Mouse (Mus musculus): Measurements from ENCODE around the gene Snx27. TPM values are rescaled to one million over a fixed set of nuclear protein-coding genes. Genes with fewer than 3 reads are reported as not detected.

Gene Snx27
- total RNA-seq (2021): 10 to 100 TPM; 23.8 to 25.1 TPM
- long read RNA-seq, experiment 1, full-length matches to known transcripts: 3 of 5 reads
- long read RNA-seq, experiment 1, partial matches to known transcripts: 0 of 5 reads
- long read RNA-seq, experiment 1, other reads (novel, unspliced or antisense): 2 of 5 reads
- long read RNA-seq, experiment 2, full-length matches to known transcripts: 5 of 11 reads
- long read RNA-seq, experiment 2, partial matches to known transcripts: 0 of 11 reads
- long read RNA-seq, experiment 2, other reads (novel, unspliced or antisense): 6 of 11 reads

DNA sequence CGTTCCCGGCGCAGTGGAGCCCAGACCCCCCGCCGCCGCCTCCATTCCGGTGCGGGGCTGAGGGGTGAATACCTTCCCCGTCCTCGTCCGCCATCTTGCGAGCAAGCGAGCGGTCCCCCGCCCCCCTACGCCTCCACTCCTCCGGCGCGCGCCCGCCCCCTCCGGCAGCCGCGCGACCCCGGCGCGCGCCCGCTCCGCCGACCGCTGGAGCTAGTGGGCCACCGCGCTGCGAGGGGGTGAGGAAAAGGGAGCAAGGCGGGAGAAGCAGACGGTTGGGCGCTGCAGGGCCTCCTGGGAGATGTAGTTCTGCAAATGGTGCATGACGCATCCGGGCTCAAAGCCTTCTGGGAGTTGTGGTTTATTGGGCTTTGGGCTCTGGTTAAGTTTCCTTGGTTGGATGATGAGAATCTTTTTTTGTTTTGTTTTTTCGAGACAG lies at the start of gene Snx27:
Gene Snx27 (minus strand): TSS at position 261 of the 436 bp plus-strand sequence.
- intact Hi-C loops (cut with DNase I; ENCODE audit: low total_unique reads): no loop called here
- peak; percentile 92 for DNase-seq

DNA sequence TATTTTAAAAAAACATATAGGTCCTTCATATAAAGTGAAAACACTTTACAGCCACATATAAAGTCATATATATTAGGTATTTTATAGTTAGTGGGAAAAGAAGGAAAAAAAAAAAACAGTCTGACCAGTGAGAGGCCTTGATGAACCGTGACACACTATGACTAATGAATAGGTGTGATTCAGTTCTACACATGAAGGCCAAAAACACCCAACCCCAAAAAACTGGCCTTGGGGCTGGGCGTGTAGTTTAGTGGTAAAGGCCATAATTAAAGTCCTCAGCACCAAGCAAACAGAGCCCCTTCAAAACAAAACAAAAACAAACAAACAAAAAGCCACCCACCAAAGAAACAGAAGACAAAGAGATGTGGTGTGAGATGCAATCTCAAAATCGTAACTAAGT lies 47.4 kb upstream of the Snx27 start:
- DNase-seq: no peak
- intact Hi-C loops (cut with DNase I; ENCODE audit: low total_unique reads): loop anchor here (10.0 kb wide), 1 partner anchor 215 kb away; no protein-coding TSS in a partner anchor

DNA sequence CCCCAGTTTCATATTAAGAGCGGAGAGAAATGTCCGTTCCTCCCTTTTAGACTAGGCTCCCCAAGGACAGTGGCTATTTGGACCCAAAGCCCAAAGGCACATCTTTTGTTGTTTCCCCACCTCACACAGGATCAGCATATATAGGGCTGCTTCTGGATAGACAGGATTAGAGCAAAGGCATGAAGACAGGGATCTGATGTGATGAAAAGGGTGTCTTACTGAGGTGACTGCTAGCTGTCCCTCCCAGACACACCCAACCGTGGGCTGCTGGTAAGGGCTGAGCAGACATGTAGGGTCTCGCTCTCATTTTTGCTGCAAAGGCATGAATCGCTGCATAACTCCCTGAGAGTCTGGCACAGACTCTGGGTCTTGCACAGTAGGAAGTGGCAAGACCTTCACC lies 46.2 kb upstream of the Snx27 start:
- intact Hi-C loops (cut with DNase I; ENCODE audit: low total_unique reads): loop anchor here (10.0 kb wide), 1 partner anchor 216 kb away; no protein-coding TSS in a partner anchor
- DNase-seq: no peak

DNA sequence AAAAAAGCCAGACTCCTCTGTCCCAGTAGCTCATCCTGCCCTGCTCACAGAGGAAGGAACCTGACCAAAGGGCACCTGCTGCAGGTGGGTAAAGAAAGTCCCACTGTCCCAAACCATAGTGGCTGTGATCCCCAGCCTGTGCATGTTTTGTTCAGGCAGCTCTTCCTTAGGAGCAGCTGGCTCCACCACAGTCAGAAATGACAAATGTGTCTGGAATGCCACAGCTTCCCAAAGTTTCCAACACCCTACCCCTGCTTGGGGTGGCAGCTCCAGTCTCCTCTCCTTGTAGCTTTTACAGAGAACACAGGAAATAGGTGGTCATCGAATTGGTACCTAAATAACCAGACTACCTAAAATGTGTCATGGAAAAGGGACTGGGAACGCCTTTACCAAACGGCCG lies 41.8 kb upstream of the Snx27 start:
- intact Hi-C loops (cut with DNase I; ENCODE audit: low total_unique reads): loop anchor here (10.0 kb wide), 1 partner anchor 221 kb away; no protein-coding TSS in a partner anchor
- DNase-seq: no peak

DNA sequence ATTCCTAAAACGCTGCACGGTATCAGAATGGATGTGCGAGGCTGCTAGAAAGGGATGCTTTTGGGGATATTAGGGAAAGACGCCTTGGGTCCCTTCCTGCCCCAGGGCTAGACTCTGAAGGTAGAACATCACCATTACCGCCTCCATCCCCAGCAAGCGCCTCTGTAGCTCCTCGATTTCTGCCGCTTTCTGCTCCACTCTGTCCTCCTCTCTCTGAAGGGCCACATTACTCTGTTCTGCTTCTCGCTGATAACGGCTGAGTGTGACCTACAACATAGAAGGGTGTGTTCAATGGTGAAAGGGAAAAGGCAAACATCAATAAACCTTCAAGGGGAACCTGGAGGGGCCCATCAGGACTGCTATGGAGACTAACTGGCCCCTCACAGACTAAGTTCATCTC lies 40.0 kb upstream of the Snx27 start:
- no peak for DNase-seq
- intact Hi-C loops (cut with DNase I; ENCODE audit: low total_unique reads): loop anchor here (10.0 kb wide), 1 partner anchor 222 kb away; no protein-coding TSS in a partner anchor

DNA sequence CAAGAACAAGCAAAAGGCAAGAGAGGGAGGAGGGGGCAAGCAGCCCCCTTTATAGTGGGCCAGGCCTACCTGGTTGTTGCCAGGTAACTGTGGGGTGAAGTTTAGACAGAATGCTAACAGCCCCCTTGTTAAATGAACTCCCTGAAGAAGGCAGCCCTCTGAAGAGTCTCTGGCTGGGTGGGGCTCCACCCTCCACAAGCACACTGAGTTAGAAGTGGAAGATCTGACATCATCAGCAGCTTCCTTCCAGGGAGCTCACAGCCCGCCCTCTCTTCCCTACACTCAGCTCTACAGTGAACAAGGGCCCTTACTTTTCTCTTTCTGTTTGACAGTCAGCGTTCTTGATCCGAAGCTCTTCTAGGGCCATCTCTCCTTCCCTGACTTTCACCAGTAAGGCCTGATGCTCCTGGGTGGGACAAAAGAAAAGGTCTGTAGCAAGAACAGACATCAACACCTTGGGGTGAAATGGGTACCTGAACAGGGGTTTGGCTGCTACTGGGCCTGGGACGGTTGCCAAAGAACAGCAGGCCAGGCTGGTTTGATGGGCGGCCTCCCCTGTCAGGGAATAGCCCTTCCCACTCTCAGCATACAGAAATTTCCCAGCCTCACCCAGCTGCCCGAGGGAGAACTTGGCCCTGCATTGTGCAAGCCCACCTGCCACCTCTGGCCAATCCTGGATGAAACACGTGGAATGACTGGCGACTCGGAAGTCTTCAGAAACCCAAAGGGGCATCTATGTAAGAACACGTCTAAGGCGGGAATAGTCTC lies 39.4 kb upstream of the Snx27 start:
- no peak for DNase-seq
- intact Hi-C loops (cut with DNase I; ENCODE audit: low total_unique reads): loop anchor here (10.0 kb wide), 1 partner anchor 223 kb away; no protein-coding TSS in a partner anchor

DNA sequence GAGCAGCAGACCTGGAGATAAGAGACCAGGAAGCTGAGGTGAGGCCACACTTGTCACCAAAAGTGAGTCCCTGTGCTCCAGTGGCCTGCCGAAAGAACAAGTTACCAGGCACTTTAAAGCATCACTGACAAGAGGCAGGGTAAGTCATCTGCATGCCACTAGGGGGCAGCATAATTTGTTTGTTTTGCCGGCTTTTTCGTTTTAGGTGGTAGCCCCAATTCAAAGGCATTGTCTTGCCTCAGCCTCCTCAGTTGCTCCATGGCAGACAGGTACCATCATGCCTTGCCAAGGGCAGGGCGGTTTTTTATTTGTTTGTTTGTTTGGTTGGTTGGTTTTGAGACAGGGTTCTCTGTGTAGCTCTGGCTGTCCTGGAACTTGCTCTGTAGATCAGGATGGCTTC lies 34.2 kb upstream of the Snx27 start:
- intact Hi-C loops (cut with DNase I; ENCODE audit: low total_unique reads): no loop called here
- peak; percentile 16 for DNase-seq

DNA sequence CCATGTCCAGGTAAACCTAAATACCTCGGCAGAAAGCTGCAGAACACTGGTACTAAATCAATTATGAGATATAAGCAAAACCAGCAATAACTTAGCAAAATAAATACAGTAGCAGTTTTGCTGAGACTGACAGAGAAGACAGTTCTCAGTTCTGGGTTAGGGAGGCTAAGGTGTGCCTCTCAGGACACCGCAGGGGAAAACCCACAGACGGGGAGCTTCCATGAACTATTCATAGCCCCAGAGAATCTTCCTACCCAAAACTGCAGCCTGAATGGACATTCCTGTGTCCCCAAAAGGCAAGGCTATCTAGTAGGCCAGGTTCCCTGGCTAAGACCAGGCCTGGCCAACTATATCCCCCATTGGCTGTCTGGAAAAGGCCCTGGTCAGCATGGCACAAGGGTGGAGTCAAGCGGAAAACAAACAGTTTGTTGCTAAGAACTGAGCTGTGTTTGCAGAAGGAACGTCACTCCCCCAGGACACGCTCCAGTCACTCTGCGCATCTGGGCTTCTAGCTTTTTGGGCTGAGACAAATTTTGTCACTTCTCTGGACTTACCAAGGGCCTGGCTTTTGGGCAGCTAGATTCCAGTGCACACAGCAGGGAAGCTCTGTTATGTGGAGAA lies 30.9 kb upstream of the Snx27 start:
- DNase-seq: peak; percentile 28
- intact Hi-C loops (cut with DNase I; ENCODE audit: low total_unique reads): no loop called here

DNA sequence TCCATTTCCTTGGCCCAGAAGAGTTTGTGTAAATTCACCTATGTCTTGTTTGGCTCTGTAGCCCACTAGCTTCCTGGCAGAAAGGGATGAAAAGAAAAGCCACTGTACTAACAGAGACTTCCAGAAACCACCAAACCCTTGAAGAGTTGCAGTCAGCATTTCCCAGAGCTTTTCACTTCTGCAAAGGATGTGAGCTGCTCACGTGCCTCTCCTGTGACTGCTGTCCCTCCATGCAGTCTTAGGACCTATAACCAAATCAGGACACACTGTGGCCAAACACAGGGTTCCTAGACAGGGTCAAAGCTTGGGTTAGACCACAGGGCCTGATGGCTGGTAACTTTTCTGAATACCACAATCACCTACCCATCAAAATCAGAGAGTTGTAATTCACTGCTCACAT lies 29.8 kb upstream of the Snx27 start:
- no peak for DNase-seq
- intact Hi-C loops (cut with DNase I; ENCODE audit: low total_unique reads): no loop called here

DNA sequence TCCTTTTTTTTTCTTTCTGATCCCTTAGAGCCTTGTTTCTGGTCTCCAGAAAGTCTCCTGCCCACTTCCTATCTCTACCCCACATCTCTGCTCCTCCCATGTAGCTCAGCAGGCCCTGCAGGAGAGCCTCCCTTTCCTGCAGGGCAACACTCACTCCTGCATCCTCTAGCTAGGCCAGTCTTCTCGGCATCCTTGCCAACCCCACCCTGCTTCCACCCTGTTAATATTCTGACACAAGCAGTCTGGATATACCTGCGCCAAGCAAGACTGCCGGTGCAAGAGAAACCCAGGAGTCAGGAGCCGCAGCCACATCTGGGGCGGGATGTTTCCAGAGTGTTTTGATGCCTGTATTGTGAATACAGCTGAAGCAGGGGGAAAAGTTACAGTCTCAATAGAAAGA lies 29.3 kb upstream of the Snx27 start:
- DNase-seq: no peak
- intact Hi-C loops (cut with DNase I; ENCODE audit: low total_unique reads): no loop called here

DNA sequence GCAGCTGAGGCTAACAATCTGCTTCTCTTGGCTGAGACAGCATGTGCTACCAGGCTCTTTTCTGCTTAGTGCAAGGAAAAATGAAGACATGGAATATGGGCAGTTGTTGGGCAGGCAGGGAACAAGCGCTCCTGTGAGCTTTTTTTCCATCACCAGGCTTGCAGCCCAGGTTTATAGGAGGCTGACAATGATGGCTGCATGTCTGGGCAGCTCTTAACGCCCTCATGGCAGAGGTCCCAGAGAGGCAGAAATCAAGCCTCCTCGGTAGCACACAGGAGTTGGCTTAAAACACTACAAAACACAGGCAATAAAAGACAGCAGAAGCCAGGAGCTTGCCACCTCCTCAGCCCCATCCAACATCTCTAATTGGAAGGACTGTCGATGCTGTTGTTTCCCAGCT lies 28.8 kb upstream of the Snx27 start:
- peak; percentile 17 for DNase-seq
- intact Hi-C loops (cut with DNase I; ENCODE audit: low total_unique reads): no loop called here

DNA sequence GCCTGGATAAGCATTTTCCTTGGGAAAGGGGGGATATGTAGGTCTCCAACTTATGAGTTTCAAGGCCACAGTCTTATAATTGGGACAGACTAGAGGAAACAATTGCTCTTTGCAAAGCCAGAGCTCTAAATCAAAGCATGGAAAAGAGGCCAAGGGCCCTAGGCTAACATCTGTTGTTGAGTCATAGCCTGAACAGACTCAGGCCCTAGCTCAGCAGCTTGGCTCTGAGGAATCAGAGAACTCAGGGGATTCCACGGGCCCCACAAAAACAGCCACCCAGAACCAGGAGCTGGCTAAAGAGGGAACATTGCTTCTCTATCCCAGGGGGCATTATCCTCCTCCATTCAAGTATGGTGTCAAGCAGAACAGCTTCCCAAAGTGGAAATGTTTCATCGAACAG lies 28.1 kb upstream of the Snx27 start:
- peak; percentile 44 for DNase-seq
- intact Hi-C loops (cut with DNase I; ENCODE audit: low total_unique reads): no loop called here

DNA sequence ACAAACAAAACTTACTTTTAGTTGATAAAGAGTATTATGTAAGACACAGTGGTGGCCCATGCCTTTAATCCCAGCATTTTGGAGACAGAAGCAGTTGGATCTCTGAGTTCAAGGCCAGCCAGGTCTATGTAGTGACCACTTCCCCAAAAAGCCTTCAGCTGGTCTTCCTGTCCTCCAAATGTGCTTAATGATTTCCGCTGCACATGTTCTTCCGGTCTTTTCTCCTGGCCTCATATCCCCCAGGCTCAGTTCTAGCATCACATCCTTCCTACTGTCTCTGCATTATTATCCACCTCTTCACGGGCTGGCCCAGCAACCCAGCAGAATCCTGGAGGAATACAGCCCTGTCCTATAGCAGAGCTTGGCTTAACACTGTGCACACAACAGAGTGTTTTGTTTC lies 27.1 kb upstream of the Snx27 start:
- intact Hi-C loops (cut with DNase I; ENCODE audit: low total_unique reads): loop anchor here (10.0 kb wide), 2 partner anchors 75 to 245 kb away; partner anchors contain the start of gene C2cd4d

DNA sequence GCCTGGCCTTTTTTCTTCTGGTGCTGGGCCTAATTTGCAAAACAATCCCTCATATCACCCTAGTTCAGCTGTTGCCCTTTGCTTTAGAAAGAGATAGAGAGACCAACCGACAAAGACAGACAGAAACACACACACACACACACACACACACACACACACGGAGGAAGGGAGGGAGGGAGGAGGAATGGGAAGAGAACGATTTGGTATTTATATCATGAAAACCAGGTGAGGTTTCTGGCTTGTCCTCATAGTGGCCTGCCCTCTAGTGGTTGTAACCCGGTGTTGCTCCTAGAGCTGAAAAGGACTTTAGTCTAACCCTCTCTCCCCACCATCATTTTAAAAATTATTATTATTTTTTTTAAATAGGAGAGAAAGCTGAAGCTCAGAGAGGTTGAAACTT lies 19.4 kb upstream of the Snx27 start:
- intact Hi-C loops (cut with DNase I; ENCODE audit: low total_unique reads): loop anchor here (5.0 to 10.0 kb wide), 3 partner anchors 67 to 237 kb away; partner anchors contain the start of gene C2cd4d
- peak; percentile 45 for DNase-seq

More for the DNA sequence above, 27.1 kb upstream of the Snx27 start:
- DNase-seq: no peak

DNA sequence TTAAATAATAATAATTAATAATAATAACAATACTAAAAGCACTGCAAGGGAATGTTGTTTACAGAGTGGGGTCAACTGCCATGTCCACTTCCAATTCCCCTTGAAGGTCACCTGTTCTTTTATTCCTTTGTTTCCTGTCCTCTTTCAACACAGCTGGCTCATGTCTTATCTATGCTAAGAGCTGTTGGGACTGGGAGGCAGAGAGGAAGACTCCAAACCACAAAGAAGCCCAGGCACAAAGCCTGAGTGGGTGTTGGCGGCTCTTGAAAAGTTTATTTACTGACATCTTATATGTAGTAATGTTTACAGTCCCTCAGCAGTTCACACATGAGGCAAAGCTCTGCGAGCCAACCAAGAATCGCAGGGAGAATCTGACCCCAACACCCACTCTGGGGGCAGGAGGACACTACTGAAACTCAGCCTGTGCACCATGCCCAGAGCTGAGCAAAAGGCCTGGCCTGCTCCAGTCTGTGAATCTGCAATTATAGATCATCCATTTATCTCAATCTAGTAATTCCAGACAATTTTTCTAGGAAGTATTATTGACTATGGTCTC lies 14.8 kb upstream of the Snx27 start:
- intact Hi-C loops (cut with DNase I; ENCODE audit: low total_unique reads): no loop called here
- DNase-seq: no peak

DNA sequence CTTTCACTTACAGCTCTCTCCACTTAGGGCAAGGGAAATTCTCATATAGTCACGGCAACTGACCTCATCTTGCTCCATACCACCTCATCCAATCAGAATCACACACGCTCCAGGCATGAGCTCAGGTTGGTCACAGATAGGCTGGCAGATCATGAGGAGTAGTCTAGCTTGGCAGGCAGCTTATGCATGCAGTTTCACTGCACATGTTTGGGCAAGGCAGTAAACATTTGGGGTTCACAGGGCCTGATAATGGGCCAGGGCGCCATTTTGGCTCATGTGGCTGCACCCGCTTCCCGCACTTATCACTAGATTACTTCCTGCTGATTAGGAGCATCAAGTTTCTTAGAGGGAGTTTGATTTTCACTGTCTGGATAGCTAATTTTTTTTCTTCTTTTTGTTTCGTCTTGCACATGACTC lies 13.4 kb upstream of the Snx27 start:
- DNase-seq: no peak
- intact Hi-C loops (cut with DNase I; ENCODE audit: low total_unique reads): no loop called here

DNA sequence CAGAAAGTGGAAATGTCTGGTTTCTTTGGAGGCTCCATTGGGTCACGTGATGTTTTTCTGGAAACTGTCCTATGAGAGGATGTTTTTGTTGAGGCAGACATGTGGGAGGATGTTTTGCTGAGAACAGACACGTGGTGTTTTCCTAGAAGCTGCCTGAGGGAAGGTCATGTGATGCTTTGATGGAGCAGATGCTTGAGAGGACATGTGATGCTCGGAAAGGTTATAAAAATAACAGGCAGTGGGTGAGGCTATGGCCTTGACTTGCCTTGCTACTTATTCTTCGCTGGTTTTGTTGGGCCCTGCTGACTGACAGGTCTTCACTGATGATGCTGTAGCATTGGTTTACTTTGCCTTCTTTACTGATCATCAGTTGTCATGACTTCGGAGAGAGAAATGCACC lies 8.6 kb upstream of the Snx27 start:
- intact Hi-C loops (cut with DNase I; ENCODE audit: low total_unique reads): no loop called here
- no peak for DNase-seq

DNA sequence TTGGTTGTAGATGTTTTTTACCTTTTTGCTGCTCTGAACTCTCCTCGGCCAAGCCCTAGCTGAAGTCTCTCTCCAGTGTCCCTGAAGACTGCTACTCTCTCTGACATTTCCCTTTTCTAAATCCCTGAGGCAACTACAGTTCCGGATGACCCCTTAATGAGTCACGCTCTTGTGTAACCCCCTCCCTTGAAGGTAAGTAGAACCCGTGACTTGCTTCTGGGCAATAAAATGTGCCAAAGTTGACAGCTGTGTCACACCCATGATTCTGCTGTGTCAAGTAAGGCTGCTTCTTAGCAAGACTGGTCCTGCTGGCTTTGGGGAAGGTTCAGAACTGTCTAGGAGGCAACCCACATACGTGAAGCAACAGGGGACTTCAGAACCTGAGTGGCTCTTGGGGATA lies 5.4 kb upstream of the Snx27 start:
- no peak for DNase-seq
- intact Hi-C loops (cut with DNase I; ENCODE audit: low total_unique reads): no loop called here

DNA sequence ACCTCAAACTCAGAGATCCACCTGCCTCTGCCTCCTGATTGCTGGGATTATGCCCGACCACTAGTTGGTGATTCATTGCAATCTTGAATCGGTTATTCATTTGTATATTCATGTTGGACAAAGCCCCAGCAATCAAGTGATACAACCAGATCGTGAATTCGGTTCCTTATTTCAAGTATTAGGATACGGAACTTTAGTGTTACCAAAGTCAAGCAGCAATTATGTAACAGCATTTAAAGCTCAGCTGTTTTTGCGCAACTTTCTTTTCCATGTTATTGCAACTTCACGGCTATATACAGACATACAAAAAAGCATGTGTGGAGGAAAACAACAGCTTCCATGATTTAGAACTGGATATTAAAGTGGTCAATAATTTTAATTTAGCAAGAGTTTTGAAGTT lies 428 bp upstream of the Snx27 start:
- DNase-seq: no peak
- intact Hi-C loops (cut with DNase I; ENCODE audit: low total_unique reads): no loop called here

All from gastrocnemius, postnatal 14 days (tissue).